Mouse (Mus musculus) liver, adult 2 months (tissue): Measurements from ENCODE around the gene Ext2.

Source experiments
- CTCF ChIP-seq: fragments of 200-500 bp; IDR thresholded peaks from 2 replicates; pipeline ENCODE4 v1.5.1; 2011; ENCODE audit warnings: low read depth, low read length, control low read depth
- POLR2A ChIP-seq: fragments of 200-500 bp; IDR thresholded peaks from 2 replicates; pipeline ENCODE4 v1.6.1; 2011; ENCODE audit warnings: low read length, control low read depth; ENCODE audit not compliant: insufficient read depth; ENCODE audit errors: extremely low read depth

DNA sequence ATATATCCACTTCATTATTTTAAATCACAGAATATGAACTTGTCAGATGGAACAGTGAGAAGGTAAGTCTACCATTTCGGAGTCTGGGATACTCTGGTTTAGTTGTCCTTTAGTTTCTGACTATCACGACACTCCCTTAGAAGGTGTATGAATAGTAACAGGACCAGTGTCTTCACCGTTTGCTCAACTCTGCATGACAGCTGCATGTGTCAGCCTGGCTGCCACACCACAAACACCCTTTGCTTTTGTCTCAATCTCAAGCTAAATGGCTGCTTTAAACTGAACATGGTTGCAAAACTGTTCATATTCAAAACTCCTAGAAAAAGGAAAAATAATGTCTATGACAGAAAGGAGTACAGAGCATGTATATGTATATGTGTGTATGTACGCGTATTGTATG lies 43.8 kb downstream of the Ext2 start:
- TF ChIP-seq POLR2A (no peak), CTCF (no peak)
